Mouse (Mus musculus) cortical plate, adult 2 months (tissue): Measurements from ENCODE around the gene Itga11. TPM values are rescaled to one million over a fixed set of nuclear protein-coding genes. Genes with fewer than 3 reads are reported as not detected.
A peak's percentile ranks its signal among the peaks of the same experiment; 100 is the strongest.

ENCODE experiments used
- H3K27ac ChIP-seq: fragments of 200-500 bp; 2 replicates; pipeline ENCODE4 v1.5.1; 2012; ENCODE audit warnings: low read length, control low read depth, inconsistent platforms; ENCODE audit not compliant: insufficient read depth
- H3K4me1 ChIP-seq: fragments of 200-500 bp; 2 replicates; pipeline ENCODE4 v1.6.1; 2011; ENCODE audit warnings: low read length; ENCODE audit not compliant: control insufficient read depth, insufficient read depth
- H3K4me3 ChIP-seq: fragments of 200-500 bp; 2 replicates; pipeline ENCODE4 v1.5.1; 2011; ENCODE audit warnings: mild to moderate bottlenecking, low read length, control low read depth; ENCODE audit not compliant: insufficient read depth
- CTCF ChIP-seq: fragments of 200-500 bp; IDR thresholded peaks from 2 replicates; pipeline ENCODE4 v1.5.1; 2011; ENCODE audit warnings: mild to moderate bottlenecking, control low read depth, low read length; ENCODE audit not compliant: insufficient read depth; ENCODE audit errors: extremely low read depth
- POLR2A ChIP-seq: fragments of 200-500 bp; IDR thresholded peaks from 2 replicates; pipeline ENCODE4 v1.6.1; 2011; ENCODE audit warnings: mild to moderate bottlenecking, low read length, control low read depth; ENCODE audit not compliant: insufficient read depth; ENCODE audit errors: extremely low read depth
- polyA plus RNA-seq: library from polyadenylated mRNA; depleted of rRNA; stranded (reverse); fragments of >200 nt; gene quantifications from 2 replicates; pipeline ENCODE4 v1.2.3, GENCODE M21; 2012; rRNA removed

Gene Itga11
- polyA plus RNA-seq, 1 experiment: 0.67 TPM

DNA sequence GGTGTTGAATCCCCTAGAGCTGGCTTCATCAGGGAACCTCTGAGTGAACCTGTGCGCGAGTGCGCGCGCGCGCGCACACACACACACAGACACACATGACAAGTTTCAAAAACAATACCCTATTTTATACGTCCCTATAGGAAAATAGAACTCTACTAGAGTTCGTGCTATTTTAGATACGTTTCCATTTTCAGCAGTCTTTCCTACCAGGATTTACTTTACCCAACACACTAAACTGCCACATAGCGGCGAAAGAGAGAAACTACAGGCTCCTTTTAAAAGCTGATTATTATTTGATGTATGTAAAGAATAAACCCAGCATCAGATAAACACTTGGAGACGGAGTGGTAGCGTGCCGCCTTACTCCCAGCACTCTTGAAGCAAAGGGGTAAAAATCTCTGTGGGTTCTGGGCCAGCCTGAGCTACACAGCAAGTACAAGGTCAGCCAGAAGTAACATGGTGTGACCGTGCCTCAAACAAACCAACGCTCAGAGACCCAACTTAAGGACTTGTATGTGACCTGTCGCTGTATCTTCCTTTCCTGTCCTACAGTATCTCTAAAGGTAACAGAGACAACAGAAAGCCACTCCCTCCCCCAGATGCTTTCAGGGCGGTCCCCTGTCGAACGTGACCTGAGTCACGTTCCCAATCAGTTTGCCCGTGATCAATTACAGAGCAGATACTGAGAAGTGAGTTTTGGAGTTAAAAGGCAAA is 150.5 kb downstream of the Itga11 start:
- peak overlapping the region; percentile 17 for H3K4me3 ChIP-seq
- no peak for TF ChIP-seq POLR2A
- TF ChIP-seq CTCF: peak; percentile 3; the same call in 1 of the 2 replicates
- H3K4me1 ChIP-seq: no peaks in the 10 kb centered on the region
- H3K27ac ChIP-seq: no peak overlapping the region

DNA sequence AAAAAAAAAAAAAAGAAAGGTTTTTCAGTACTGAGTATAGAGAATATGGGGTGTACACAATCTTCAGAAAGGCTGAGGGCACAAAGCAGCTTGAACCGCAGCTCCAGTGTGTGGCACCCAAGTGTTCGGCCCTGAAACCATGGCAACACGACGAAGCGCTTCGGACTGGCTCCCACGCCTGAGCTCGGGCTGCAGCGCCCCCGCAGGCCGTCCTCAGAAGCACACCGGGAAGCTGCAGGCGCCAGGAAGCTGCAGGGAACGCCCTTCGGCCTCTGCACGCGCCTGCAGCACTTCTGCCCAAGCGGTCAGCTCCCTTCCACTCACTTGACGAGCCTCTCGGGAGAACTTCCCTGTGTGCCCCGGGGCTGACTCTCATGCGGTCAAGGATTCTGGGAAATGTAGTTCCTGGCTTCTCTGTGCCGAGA is 151.0 kb downstream of the Itga11 start:
- Histone ChIP-seq H3K4me1 (no peaks in the 10 kb centered on the region), H3K4me3 (peak overlapping the region; percentile 17), H3K27ac (no peak overlapping the region)
- peak; percentile 63 for TF ChIP-seq CTCF
- TF ChIP-seq POLR2A: peak; percentile 57; the same call in 1 of the 2 replicates

DNA sequence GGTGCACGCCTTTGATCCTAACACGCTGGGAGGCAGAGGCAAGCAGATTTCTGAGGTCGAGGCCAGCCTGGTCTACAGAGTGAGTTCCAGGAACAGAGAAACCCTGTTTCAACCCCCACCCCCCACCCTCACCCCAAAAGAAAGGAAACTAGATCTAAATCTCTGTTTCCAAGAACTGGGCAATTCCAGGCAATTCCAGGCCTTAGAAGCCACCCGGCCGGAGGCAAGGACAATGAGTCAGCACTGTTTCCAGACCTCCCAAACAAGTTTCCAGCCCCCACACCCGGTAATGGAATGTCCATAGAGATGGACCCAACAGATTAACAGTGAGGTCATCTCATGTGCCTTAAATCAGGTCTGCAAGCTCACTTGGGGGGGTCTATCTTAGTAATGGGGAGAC is 152.3 kb downstream of the Itga11 start:
- H3K4me3 ChIP-seq: no peak overlapping the region
- H3K4me1 ChIP-seq: no peaks in the 10 kb centered on the region
- TF ChIP-seq POLR2A (no peak), CTCF (no peak)
- H3K27ac ChIP-seq: no peak overlapping the region

Other genes starting within 250 kb of the Itga11 start
- 130 and 131 TPM in 2 replicates for gene Coro2b, start 140.8 kb upstream of the Itga11 start, polyA plus RNA-seq
- gene Fem1b, start 134.1 kb downstream of the Itga11 start, polyA plus RNA-seq: 41.9 and 42.6 TPM in 2 replicates
- gene Cln6, start 161.0 kb downstream of the Itga11 start, polyA plus RNA-seq: 15.3 and 15.9 TPM in 2 replicates
- 0.98 and 3.5 TPM in 2 replicates for gene Calml4, start 180.3 kb downstream of the Itga11 start, polyA plus RNA-seq